ENCODE assay signal across 10 mouse cellular contexts in genomic region chr2:162814205-162814604, GRCm38 (mm10).
DNase-seq lines count a peak whose midpoint lies in the region; ATAC-seq lines count a peak whose summit lies in the region.
"Had no signal": no experiment of that assay in that cellular context is flagged by ENCODE, and none has a peak within 500 bp of the region (broad histone marks: within the 10 kb centered on the region; RNA-seq: fewer than 3 reads in every experiment).

No protein-coding gene starts in this region.

- H3K27me3 ChIP-seq in embryonic facial prominence, embryonic 14.5 days (replicated peaks; ENCODE audit: control insufficient read depth, insufficient read depth, low read length): no peaks in the 10 kb centered on the region
- H3K27me3 ChIP-seq: liver, embryonic 13.5 days had no signal

- DNase-seq in frontal cortex, postnatal 14 days (ENCODE audit: low spot score in 2 of 2): no peak
- DNase-seq in right cerebral cortex, adult 18-20 months: peak; percentile 32
- DNase-seq in right cerebral cortex, postnatal 36 days (ENCODE audit: low spot score in 2 of 2): no peak
- peak; percentile 7 for DNase-seq in embryonic facial prominence, embryonic 14.5 days (ENCODE audit: low spot score)
- DNase-seq in retina, embryonic 14.5 days (ENCODE audit: low spot score): peak; percentile 57
- DNase-seq in lung, postnatal 4 days: no peak
- no peak for DNase-seq in thymus, postnatal 25 days
- DNase-seq: liver, embryonic 13.5 days had no signal

- no peaks in the 10 kb centered on the region for H3K36me3 ChIP-seq in embryonic facial prominence, embryonic 14.5 days (ENCODE audit: control insufficient read depth, insufficient read depth, low read length)
- H3K36me3 ChIP-seq: G1E; liver, embryonic 13.5 days had no signal

- no peak overlapping the region for H3K4me2 ChIP-seq in embryonic facial prominence, embryonic 14.5 days (ENCODE audit: low read depth, low read length)
- H3K4me2 ChIP-seq: liver, embryonic 13.5 days had no signal

- no peak overlapping the region for H3K4me3 ChIP-seq in embryonic facial prominence, embryonic 14.5 days (ENCODE audit: low read depth, low read length)
- H3K4me3 ChIP-seq: liver, embryonic 13.5 days had no signal

- no peaks in the 10 kb centered on the region for H3K9me3 ChIP-seq in embryonic facial prominence, embryonic 14.5 days (ENCODE audit: control insufficient read depth, low read length)
- H3K9me3 ChIP-seq: liver, embryonic 13.5 days had no signal

- peak; percentile 85 for ATAC-seq in frontal cortex, adult (ENCODE audit: low TSS enrichment)
- ATAC-seq in embryonic facial prominence, embryonic 14.5 days (ENCODE audit: low read depth): no peak

- no peak overlapping the region for H3K9ac ChIP-seq in embryonic facial prominence, embryonic 14.5 days (ENCODE audit: low read depth, low read length)
- H3K9ac ChIP-seq: liver, embryonic 13.5 days had no signal

- no peaks in the 10 kb centered on the region for H3K4me1 ChIP-seq in embryonic facial prominence, embryonic 14.5 days (ENCODE audit: control insufficient read depth, insufficient read depth, low read length)
- H3K4me1 ChIP-seq: liver, embryonic 13.5 days had no signal

- WGBS in embryonic facial prominence, embryonic 14.5 days: 42% methylated on average over 2 of the region's 2 CpGs

- no peak overlapping the region for H3K27ac ChIP-seq in embryonic facial prominence, embryonic 14.5 days (replicated peaks; ENCODE audit: low read depth, low read length)
- H3K27ac ChIP-seq: liver, embryonic 13.5 days had no signal

Comparison
In these comparisons a context has a peak if more than half of its experiments do, and no peak if none do; other contexts are left out.
1. DNase-seq: peak in right cerebral cortex, adult 18-20 months (single experiment), embryonic facial prominence, embryonic 14.5 days (single experiment) and retina, embryonic 14.5 days (single experiment); none in frontal cortex, postnatal 14 days (0 of 2), right cerebral cortex, postnatal 36 days (0 of 2), lung, postnatal 4 days (0 of 2) and thymus, postnatal 25 days (single experiment).